Mouse (Mus musculus): ENCODE data around the gene A330070K13Rik. TPM values are rescaled to one million over a fixed set of nuclear protein-coding genes. Genes with fewer than 3 reads are reported as not detected.

A330070K13Rik gene
- not detected in 2 replicates for total RNA-seq (2017)

- no peak for ATAC-seq (replicated peaks in 1 of 2; ENCODE audit: insufficient read depth in 1 of 2, low FRiP score in 2 of 2, low TSS enrichment in 1 of 2, low read depth in 1 of 2, poor library complexity in 2 of 2, severe bottlenecking in 2 of 2)
Measured at GRCm38 (mm10) chr5:130384222-130384912, at the start of gene A330070K13Rik. Gene A330070K13Rik, minus strand, starts transcription at chr5:130384631.

GRCm38 (mm10) chr5:130411516-130411915 lies 27.1 kb upstream of the A330070K13Rik start:
- no peak for ATAC-seq (replicated peaks in 1 of 2; ENCODE audit: insufficient read depth in 1 of 2, low FRiP score in 2 of 2, low TSS enrichment in 1 of 2, low read depth in 1 of 2, poor library complexity in 2 of 2, severe bottlenecking in 2 of 2)

- no peak for ATAC-seq (replicated peaks in 1 of 2; ENCODE audit: insufficient read depth in 1 of 2, low FRiP score in 2 of 2, low TSS enrichment in 1 of 2, low read depth in 1 of 2, poor library complexity in 2 of 2, severe bottlenecking in 2 of 2)
Measured at GRCm38 (mm10) chr5:130409706-130410105, 25.3 kb upstream of the A330070K13Rik start.

- peak; percentile 65 to 74; a peak in 2 of 4 replicates for ATAC-seq (replicated peaks in 1 of 2; ENCODE audit: insufficient read depth in 1 of 2, low FRiP score in 2 of 2, low TSS enrichment in 1 of 2, low read depth in 1 of 2, poor library complexity in 2 of 2, severe bottlenecking in 2 of 2)
Measured at GRCm38 (mm10) chr5:130405201-130405600, 20.8 kb upstream of the A330070K13Rik start.

- ATAC-seq (replicated peaks in 1 of 2; ENCODE audit: insufficient read depth in 1 of 2, low FRiP score in 2 of 2, low TSS enrichment in 1 of 2, low read depth in 1 of 2, poor library complexity in 2 of 2, severe bottlenecking in 2 of 2) = no peak
Measured at GRCm38 (mm10) chr5:130400136-130400917, 15.9 kb upstream of the A330070K13Rik start.

GRCm38 (mm10) chr5:130395142-130395541 lies 10.7 kb upstream of the A330070K13Rik start:
- no peak for ATAC-seq (replicated peaks in 1 of 2; ENCODE audit: insufficient read depth in 1 of 2, low FRiP score in 2 of 2, low TSS enrichment in 1 of 2, low read depth in 1 of 2, poor library complexity in 2 of 2, severe bottlenecking in 2 of 2)

- ATAC-seq (replicated peaks in 1 of 2; ENCODE audit: insufficient read depth in 1 of 2, low FRiP score in 2 of 2, low TSS enrichment in 1 of 2, low read depth in 1 of 2, poor library complexity in 2 of 2, severe bottlenecking in 2 of 2) = no peak
Measured at GRCm38 (mm10) chr5:130394386-130394785, 10.0 kb upstream of the A330070K13Rik start.

- ATAC-seq (replicated peaks in 1 of 2; ENCODE audit: insufficient read depth in 1 of 2, low FRiP score in 2 of 2, low TSS enrichment in 1 of 2, low read depth in 1 of 2, poor library complexity in 2 of 2, severe bottlenecking in 2 of 2) = no peak
Measured at GRCm38 (mm10) chr5:130393618-130394355, 9.4 kb upstream of the A330070K13Rik start.

- ATAC-seq (replicated peaks in 1 of 2; ENCODE audit: insufficient read depth in 1 of 2, low FRiP score in 2 of 2, low TSS enrichment in 1 of 2, low read depth in 1 of 2, poor library complexity in 2 of 2, severe bottlenecking in 2 of 2) = no peak
Measured at GRCm38 (mm10) chr5:130386418-130386817, 2.0 kb upstream of the A330070K13Rik start.

- no peak for ATAC-seq (replicated peaks in 1 of 2; ENCODE audit: insufficient read depth in 1 of 2, low FRiP score in 2 of 2, low TSS enrichment in 1 of 2, low read depth in 1 of 2, poor library complexity in 2 of 2, severe bottlenecking in 2 of 2)
Measured at GRCm38 (mm10) chr5:130375411-130375810, 9.0 kb downstream of the A330070K13Rik start.

- ATAC-seq (replicated peaks in 1 of 2; ENCODE audit: insufficient read depth in 1 of 2, low FRiP score in 2 of 2, low TSS enrichment in 1 of 2, low read depth in 1 of 2, poor library complexity in 2 of 2, severe bottlenecking in 2 of 2) = no peak
Measured at GRCm38 (mm10) chr5:130369237-130369636, 15.2 kb downstream of the A330070K13Rik start, which contains the start of gene Caln1. Gene Caln1, plus strand, starts transcription at chr5:130369455.

- ATAC-seq (replicated peaks in 1 of 2; ENCODE audit: insufficient read depth in 1 of 2, low FRiP score in 2 of 2, low TSS enrichment in 1 of 2, low read depth in 1 of 2, poor library complexity in 2 of 2, severe bottlenecking in 2 of 2) = no peak
Measured at GRCm38 (mm10) chr5:130368236-130368635, 16.2 kb downstream of the A330070K13Rik start.

GRCm38 (mm10) chr5:130363773-130364172 lies 20.7 kb downstream of the A330070K13Rik start:
- no peak for ATAC-seq (replicated peaks in 1 of 2; ENCODE audit: insufficient read depth in 1 of 2, low FRiP score in 2 of 2, low TSS enrichment in 1 of 2, low read depth in 1 of 2, poor library complexity in 2 of 2, severe bottlenecking in 2 of 2)

- ATAC-seq (replicated peaks in 1 of 2; ENCODE audit: insufficient read depth in 1 of 2, low FRiP score in 2 of 2, low TSS enrichment in 1 of 2, low read depth in 1 of 2, poor library complexity in 2 of 2, severe bottlenecking in 2 of 2) = no peak
Measured at GRCm38 (mm10) chr5:130363111-130363510, 21.3 kb downstream of the A330070K13Rik start.

- no peak for ATAC-seq (replicated peaks in 1 of 2; ENCODE audit: insufficient read depth in 1 of 2, low FRiP score in 2 of 2, low TSS enrichment in 1 of 2, low read depth in 1 of 2, poor library complexity in 2 of 2, severe bottlenecking in 2 of 2)
Measured at GRCm38 (mm10) chr5:130355223-130355622, 29.2 kb downstream of the A330070K13Rik start.

GRCm38 (mm10) chr5:130345871-130346270 lies 38.6 kb downstream of the A330070K13Rik start:
- ATAC-seq (replicated peaks in 1 of 2; ENCODE audit: insufficient read depth in 1 of 2, low FRiP score in 2 of 2, low TSS enrichment in 1 of 2, low read depth in 1 of 2, poor library complexity in 2 of 2, severe bottlenecking in 2 of 2) = no peak

- ATAC-seq (replicated peaks in 1 of 2; ENCODE audit: insufficient read depth in 1 of 2, low FRiP score in 2 of 2, low TSS enrichment in 1 of 2, low read depth in 1 of 2, poor library complexity in 2 of 2, severe bottlenecking in 2 of 2) = no peak
Measured at GRCm38 (mm10) chr5:130344999-130345398, 39.4 kb downstream of the A330070K13Rik start.

- ATAC-seq (replicated peaks in 1 of 2; ENCODE audit: insufficient read depth in 1 of 2, low FRiP score in 2 of 2, low TSS enrichment in 1 of 2, low read depth in 1 of 2, poor library complexity in 2 of 2, severe bottlenecking in 2 of 2) = no peak
Measured at GRCm38 (mm10) chr5:130340656-130341055, 43.8 kb downstream of the A330070K13Rik start.

Data from hematopoietic stem cell, adult 5-6 weeks (primary cell).